Comparison of ENCODE assay signal across 13 mouse cellular contexts in genomic region chrX:72992291-72992919, GRCm38 (mm10). TPM values are rescaled to one million over a fixed set of nuclear protein-coding genes. Genes with fewer than 3 reads are reported as not detected.
A peak's percentile ranks its signal among the peaks of the same experiment; 100 is the strongest.
DNase-seq lines count a peak whose midpoint lies in the region; ATAC-seq and TF ChIP-seq lines count a peak whose summit lies in the region.
"Had no signal": no experiment of that assay in that cellular context is flagged by ENCODE, and none has a peak within 500 bp of the region (broad histone marks: within the 10 kb centered on the region; RNA-seq: fewer than 3 reads in every experiment).

No protein-coding gene starts in this region.

- WGBS in intestine, postnatal 0 days, result 58% methylated on average over 5 of the region's 5 CpGs
- WGBS in intestine, embryonic 16.5 days, result 59% methylated on average over 5 of the region's 5 CpGs
- WGBS in thymus, adult 2 months, result 55% methylated on average over 5 of the region's 5 CpGs

- no peak overlapping the region for H3K4me3 ChIP-seq in intestine, postnatal 0 days (ENCODE audit: low read depth, low read length)
- no peak overlapping the region for H3K4me3 ChIP-seq in intestine, embryonic 16.5 days (ENCODE audit: low read length)
- no peak overlapping the region for H3K4me3 ChIP-seq in thymus, adult 2 months (ENCODE audit: control insufficient read depth, insufficient read depth, low read length)
- no peak overlapping the region for H3K4me3 ChIP-seq in brown adipose tissue, adult 24 weeks (ENCODE audit: insufficient read depth, low read depth, low read length)
- H3K4me3 ChIP-seq: embryonic facial prominence, embryonic 15.5 days; hindbrain, embryonic 15.5 days had no signal

- no peaks in the 10 kb centered on the region for H3K9me3 ChIP-seq in intestine, postnatal 0 days (ENCODE audit: control insufficient read depth)
- no peaks in the 10 kb centered on the region for H3K9me3 ChIP-seq in intestine, embryonic 16.5 days (ENCODE audit: control insufficient read depth, low read length)
- H3K9me3 ChIP-seq: embryonic facial prominence, embryonic 15.5 days; hindbrain, embryonic 15.5 days had no signal

- H3K4me2 ChIP-seq in intestine, postnatal 0 days (replicated peaks; ENCODE audit: low read depth), result no peak overlapping the region
- no peak overlapping the region for H3K4me2 ChIP-seq in intestine, embryonic 16.5 days (ENCODE audit: low read depth, low read length)
- H3K4me2 ChIP-seq: embryonic facial prominence, embryonic 15.5 days; hindbrain, embryonic 15.5 days had no signal

- H3K27me3 ChIP-seq in intestine, postnatal 0 days (replicated peaks; ENCODE audit: control insufficient read depth, insufficient read depth, low read length), result peaks cover 12% of the 10 kb centered on the region; the same call in 1 of the 2 replicates
- peaks cover 7% of the 10 kb centered on the region; the same call in 1 of the 2 replicates for H3K27me3 ChIP-seq in intestine, embryonic 16.5 days (replicated peaks; ENCODE audit: control insufficient read depth, insufficient read depth, low read length)
- H3K27me3 ChIP-seq in thymus, adult 2 months (ENCODE audit: control insufficient read depth, insufficient read depth, low read length), result no peaks in the 10 kb centered on the region
- H3K27me3 ChIP-seq: embryonic facial prominence, embryonic 15.5 days had no signal

- TF ChIP-seq POLR2A in thymus, adult 2 months (IDR thresholded peaks at IDR 0.05; ENCODE audit: control insufficient read depth, extremely low read depth, insufficient read depth, low read length, poor library complexity), result no peak

- no peaks in the 10 kb centered on the region for H3K36me3 ChIP-seq in intestine, postnatal 0 days (ENCODE audit: control insufficient read depth, insufficient read depth)
- H3K36me3 ChIP-seq in intestine, embryonic 16.5 days (ENCODE audit: control insufficient read depth, insufficient read depth, low read length), result no peaks in the 10 kb centered on the region
- H3K36me3 ChIP-seq in thymus, adult 2 months (ENCODE audit: control insufficient read depth, insufficient read depth, low read length), result no peaks in the 10 kb centered on the region
- H3K36me3 ChIP-seq: embryonic facial prominence, embryonic 15.5 days; hindbrain, embryonic 15.5 days had no signal

- DNase-seq in thymus, adult 2 months, result peak; percentile 11
- no peak for DNase-seq in thymus, postnatal 4 days
- no peak for DNase-seq in ovary, postnatal 10 days (ENCODE audit: low spot score)
- no peak for DNase-seq in frontal cortex, adult 2 months (ENCODE audit: extremely low spot score in 1 of 2, low spot score in 1 of 2)
- DNase-seq: layer of hippocampus, adult 9-11 months; lung, postnatal 36 days had no signal

- H3K4me1 ChIP-seq in intestine, postnatal 0 days (replicated peaks; ENCODE audit: control insufficient read depth, insufficient read depth, low read length), result no peaks in the 10 kb centered on the region
- H3K4me1 ChIP-seq in intestine, embryonic 16.5 days (ENCODE audit: control insufficient read depth, insufficient read depth, low read length), result no peaks in the 10 kb centered on the region
- peaks cover 2% of the 10 kb centered on the region; the same call in 1 of the 2 replicates for H3K4me1 ChIP-seq in thymus, adult 2 months (replicated peaks; ENCODE audit: control insufficient read depth, insufficient read depth, low read length)
- H3K4me1 ChIP-seq in brown adipose tissue, adult 24 weeks (ENCODE audit: control insufficient read depth, insufficient read depth, insufficient read length, low read length), result peaks cover 5% of the 10 kb centered on the region
- H3K4me1 ChIP-seq: embryonic facial prominence, embryonic 15.5 days; hindbrain, embryonic 15.5 days had no signal

- H3K9ac ChIP-seq in intestine, postnatal 0 days (ENCODE audit: low read depth, low read length), result no peak overlapping the region
- no peak overlapping the region for H3K9ac ChIP-seq in intestine, embryonic 16.5 days (ENCODE audit: low read depth, low read length)
- H3K9ac ChIP-seq: embryonic facial prominence, embryonic 15.5 days; hindbrain, embryonic 15.5 days had no signal

- peak; percentile 68 for TF ChIP-seq CTCF in intestine, postnatal 0 days (IDR thresholded peaks at IDR 0.05; ENCODE audit: low read depth)
- no peak for TF ChIP-seq CTCF in thymus, adult 2 months (IDR thresholded peaks at IDR 0.05; ENCODE audit: borderline replicate concordance, control insufficient read depth, extremely low read depth, insufficient read depth, low read length, poor library complexity)

- H3K27ac ChIP-seq in intestine, postnatal 0 days (ENCODE audit: low read depth, low read length), result no peak overlapping the region
- no peak overlapping the region for H3K27ac ChIP-seq in intestine, embryonic 16.5 days (ENCODE audit: low read length)
- no peak overlapping the region for H3K27ac ChIP-seq in thymus, adult 2 months (ENCODE audit: control insufficient read depth, insufficient read depth, low read length)
- 0 out of 2 replicates have a peak overlapping the region, but pooled peaks have one; percentile 34 for H3K27ac ChIP-seq in brown adipose tissue, adult 24 weeks (replicated peaks; ENCODE audit: low read depth, low read length)
- H3K27ac ChIP-seq: embryonic facial prominence, embryonic 15.5 days; hindbrain, embryonic 15.5 days had no signal

- ATAC-seq in intestine, postnatal 0 days, result no peak
- no peak for ATAC-seq in intestine, embryonic 16.5 days

RNA-seq across cellular contexts. Expression of gene Zfp185, which starts 5.3 kb away (rescaled TPM):
- 1.6 and 1.7 TPM in 2 replicates for polyA plus RNA-seq in intestine, postnatal 0 days (2015; fragmentation: Nextera tagmentation; extraction: Ambion mirVana)
- 4.6 and 4.9 TPM in 2 replicates for polyA plus RNA-seq in intestine, embryonic 16.5 days (2015; fragmentation: Nextera tagmentation; extraction: Ambion mirVana)
- polyA plus RNA-seq in thymus, adult 2 months (2012; rRNA removed), result 1.0 and 1.3 TPM in 2 replicates
- 6.0 and 7.1 TPM in 2 replicates for polyA plus RNA-seq in brown adipose tissue, adult 24 weeks (2012; ENCODE audit: insufficient read depth, insufficient read length, missing spikeins)
- polyA plus RNA-seq in frontal cortex, adult 2 months (2012; rRNA removed), result 0.44 and 0.72 TPM in 2 replicates

RNA-seq across cellular contexts. Expression of gene Pnma5, which starts 44.5 kb away (rescaled TPM):
- polyA plus RNA-seq in intestine, postnatal 0 days (2015; fragmentation: Nextera tagmentation; extraction: Ambion mirVana), result not detected in 2 replicates
- polyA plus RNA-seq in intestine, embryonic 16.5 days (2015; fragmentation: Nextera tagmentation; extraction: Ambion mirVana), result not detected in 2 replicates
- not detected in 2 replicates for polyA plus RNA-seq in thymus, adult 2 months (2012; rRNA removed)
- not detected in 2 replicates for polyA plus RNA-seq in brown adipose tissue, adult 24 weeks (2012; ENCODE audit: insufficient read depth, insufficient read length, missing spikeins)
- polyA plus RNA-seq in frontal cortex, adult 2 months (2012; rRNA removed), result 0.25 and 0.30 TPM in 2 replicates
- polyA plus RNA-seq: gonadal fat pad, adult 2 months; neural tube, embryonic 11.5 days had no signal
